Mouse (Mus musculus) myocyte (in vitro differentiated cells): Measurements from ENCODE around the gene Pard3.

Experiments
- CEBPB ChIP-seq: IDR thresholded peaks from 2 replicates; pipeline ENCODE4 v1.6.1; 2011; ENCODE audit warnings: mild to moderate bottlenecking, moderate library complexity; ENCODE audit not compliant: poor library complexity, insufficient read depth, severe bottlenecking
- E2F4 ChIP-seq: IDR thresholded peaks from one replicate; pipeline ENCODE4 v1.6.1; 2011; ENCODE audit warnings: mild to moderate bottlenecking, control low read depth, moderate library complexity; ENCODE audit not compliant: insufficient read depth
- MAX ChIP-seq: IDR thresholded peaks from one replicate; pipeline ENCODE4 v1.6.1; 2011; ENCODE audit warnings: low read depth, mild to moderate bottlenecking, control low read depth
- MYOD1 ChIP-seq, 3 experiments: IDR thresholded peaks; one replicate each; pipeline ENCODE4 v1.6.1; 2011; ENCODE audit warnings: control low read depth in 2 of 3, low read depth in 2 of 3, mild to moderate bottlenecking in 2 of 3, moderate library complexity in 1 of 3; ENCODE audit not compliant: insufficient read length in 2 of 3, control insufficient read depth in 1 of 3
- MYOG ChIP-seq, 3 experiments: IDR thresholded peaks; one replicate each; pipeline ENCODE4 v1.6.1; 2011; ENCODE audit warnings: control low read depth in 2 of 3, low read depth in 2 of 3, mild to moderate bottlenecking in 2 of 3; ENCODE audit not compliant: insufficient read length in 2 of 3, control insufficient read depth in 1 of 3, insufficient read depth in 1 of 3
- POLR2A ChIP-seq: IDR thresholded peaks from one replicate; pipeline ENCODE4 v1.6.1; 2011; ENCODE audit warnings: low read depth, mild to moderate bottlenecking, control low read depth, moderate library complexity; ENCODE audit not compliant: insufficient read length
- POLR2AphosphoS2 ChIP-seq: IDR thresholded peaks from one replicate; pipeline ENCODE4 v1.6.1; 2011; ENCODE audit warnings: low read depth, control low read depth; ENCODE audit not compliant: insufficient read length
- REST ChIP-seq: IDR thresholded peaks from one replicate; pipeline ENCODE4 v1.6.1; 2011; ENCODE audit warnings: mild to moderate bottlenecking, control low read depth, moderate library complexity; ENCODE audit not compliant: insufficient read depth, insufficient read length
- SRF ChIP-seq: IDR thresholded peaks from one replicate; pipeline ENCODE4 v1.6.1; 2011; ENCODE audit warnings: low read depth; ENCODE audit not compliant: control insufficient read depth, insufficient read length
- USF1 ChIP-seq: IDR thresholded peaks from one replicate; pipeline ENCODE4 v1.6.1; 2011; ENCODE audit warnings: low read depth, mild to moderate bottlenecking, control low read depth, moderate library complexity

- no peak for TF ChIP-seq MYOG (IDR thresholded peaks at IDR 0.05; ENCODE audit: control insufficient read depth in 1 of 3, insufficient read depth in 1 of 3, insufficient read length in 2 of 3, low read depth in 2 of 3)
- TF ChIP-seq REST: no peak
- TF ChIP-seq POLR2AphosphoS2: no peak
- TF ChIP-seq E2F4: no peak
- TF ChIP-seq CEBPB: no peak
- TF ChIP-seq USF1: no peak
- no peak for TF ChIP-seq POLR2A
- TF ChIP-seq SRF: no peak
- TF ChIP-seq MAX: no peak
- no peak for TF ChIP-seq MYOD1 (IDR thresholded peaks at IDR 0.05; ENCODE audit: control insufficient read depth in 1 of 3, insufficient read length in 2 of 3, low read depth in 2 of 3)
Observed at GRCm38 (mm10) chr8:127091936-127092335, 28.2 kb downstream of the Pard3 start.
